Mouse (Mus musculus) small intestine, adult 2 months (tissue): Measurements from ENCODE around the gene Rmnd5b.

Experiments
- CTCF ChIP-seq: fragments of 200-500 bp; IDR thresholded peaks from 2 replicates; pipeline ENCODE4 v1.5.1; 2012; ENCODE audit warnings: low read depth, mild to moderate bottlenecking, control low read depth, inconsistent platforms, low read length, moderate library complexity, mixed read lengths; ENCODE audit not compliant: insufficient replicate concordance, insufficient read length; ENCODE audit errors: extremely low read depth
- POLR2A ChIP-seq: fragments of 200-500 bp; IDR thresholded peaks from 2 replicates; pipeline ENCODE4 v1.6.1; 2012; ENCODE audit warnings: low read depth, mild to moderate bottlenecking, control low read depth, inconsistent platforms, low read length, moderate library complexity

DNA sequence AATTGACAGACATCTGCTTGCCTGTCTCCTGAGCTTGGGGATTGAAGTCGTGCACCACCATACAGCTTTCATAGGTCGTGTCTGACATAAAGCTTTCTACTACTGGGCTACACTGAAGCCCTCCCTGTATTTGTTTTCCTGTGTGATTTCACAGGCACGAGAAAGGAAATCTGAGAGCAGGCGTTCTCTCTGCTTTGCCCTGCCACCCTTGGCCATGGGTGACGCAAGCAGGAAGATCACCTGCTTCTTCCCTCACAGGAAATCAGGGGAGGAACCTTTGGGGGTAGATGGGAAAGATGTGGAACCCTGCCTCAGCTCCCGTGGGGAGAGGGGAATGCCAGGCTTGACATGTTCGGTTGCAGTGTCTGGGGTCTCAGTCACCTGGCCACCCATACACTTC lies 22.6 kb upstream of the Rmnd5b start:
- TF ChIP-seq POLR2A = no peak
- no peak for TF ChIP-seq CTCF
